Mouse (Mus musculus) embryonic facial prominence, embryonic 10.5 days (tissue): ENCODE data around the gene Fam50b. TPM values are rescaled to one million over a fixed set of nuclear protein-coding genes. Genes with fewer than 3 reads are reported as not detected.

Source experiments
- DNase-seq: peaks from one replicate; pipeline ENCODE4 v3.0.0-alpha.2; 2017; ENCODE audit warnings: low spot score
- H3K27ac ChIP-seq: fragments of 300-500 bp; sonication (generic); replicated peaks from 2 replicates; pipeline ENCODE4 v1.5.1; 2016; ENCODE audit warnings: mild to moderate bottlenecking
- H3K27me3 ChIP-seq: fragments of 300-500 bp; sonication (generic); replicated peaks from 2 replicates; pipeline ENCODE4 v1.6.1; 2016; ENCODE audit warnings: low read depth, mild to moderate bottlenecking; ENCODE audit not compliant: poor library complexity, severe bottlenecking
- H3K36me3 ChIP-seq: fragments of 300-500 bp; sonication (generic); replicated peaks from 2 replicates; pipeline ENCODE4 v1.6.1; 2016; ENCODE audit warnings: mild to moderate bottlenecking, moderate library complexity
- H3K4me1 ChIP-seq: fragments of 300-500 bp; sonication (generic); 2 replicates; pipeline ENCODE4 v1.6.1; 2016
- H3K4me3 ChIP-seq: fragments of 300-500 bp; sonication (generic); 2 replicates; pipeline ENCODE4 v1.5.1; 2016; ENCODE audit warnings: mild to moderate bottlenecking, moderate library complexity
- H3K9me3 ChIP-seq: fragments of 300-500 bp; sonication (generic); 2 replicates; pipeline ENCODE4 v1.6.1; 2016; ENCODE audit warnings: mild to moderate bottlenecking
- WGBS: fragments of 180-500 bp; shearing (Covaris S2); methylation state at CpG from one replicate; pipeline ENCODE4 v1.1.7; 2016; 5-methylcytosine and 5-hydroxymethylcytosine counted together
- polyA plus RNA-seq: library from polyadenylated mRNA; unstranded; fragments of >200 nt; fragmentation: Nextera tagmentation; extraction: Ambion mirVana; gene quantifications from 2 replicates; pipeline ENCODE4 v1.2.1, GENCODE M21; 2016

The Fam50b gene
- polyA plus RNA-seq, 1 experiment from 2014 or later, result not detected

DNA sequence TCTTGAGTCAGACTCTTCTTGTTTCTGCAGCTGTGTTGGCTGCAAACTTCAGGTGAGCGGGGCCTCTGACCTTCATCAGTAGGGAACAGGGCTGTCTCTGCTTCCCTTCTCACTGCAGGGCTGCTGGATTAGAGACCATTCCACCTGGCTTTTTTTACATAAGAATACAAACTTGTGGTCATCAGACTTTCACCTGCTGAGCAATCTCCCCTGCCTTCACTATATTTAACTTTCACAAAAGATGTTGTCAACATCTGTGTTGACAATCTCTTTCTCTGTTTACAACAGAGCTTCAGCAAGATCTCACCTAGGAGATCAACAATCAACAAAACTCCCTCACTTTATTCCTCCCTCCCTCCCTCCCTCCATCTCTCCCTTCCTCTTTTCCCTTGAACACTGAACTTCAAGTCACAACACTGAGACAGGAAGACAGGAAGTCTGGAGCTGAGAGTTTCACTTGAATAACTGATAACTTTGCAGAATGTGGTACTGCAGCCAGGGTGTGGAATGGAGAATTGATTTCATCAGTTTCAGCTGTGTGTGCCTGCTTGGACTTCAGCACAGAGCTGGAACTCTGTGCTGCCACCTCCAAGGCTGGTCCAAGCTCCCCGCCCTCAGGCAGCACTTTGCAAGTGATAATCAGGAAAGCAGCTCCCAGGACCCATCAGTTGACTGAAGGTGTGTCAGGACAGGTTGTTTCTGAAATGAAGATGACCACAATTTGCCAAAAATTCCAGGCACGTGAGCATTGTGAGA, 7.3 kb downstream of the Fam50b start:
- Histone ChIP-seq H3K36me3 (no peaks in the 10 kb centered on the region), H3K9me3 (peaks cover 7% of the 10 kb centered on the region), H3K27ac (no peak overlapping the region), H3K27me3 (no peaks in the 10 kb centered on the region), H3K4me3 (no peak overlapping the region), H3K4me1 (no peaks in the 10 kb centered on the region; the same call in 1 of the 2 replicates)
- WGBS, result 74% methylated on average over 3 of the region's 3 CpGs
- DNase-seq, result no peak

- no peaks in the 10 kb centered on the region for H3K27me3 ChIP-seq
- no peak for DNase-seq
- 95% methylated on average over 34 of the region's 34 CpGs for WGBS
These were observed 12.2 kb downstream of the Fam50b start for GRCm38 (mm10) chr13:34746811-34747210.

GRCm38 (mm10) chr13:34748530-34748929, 13.9 kb downstream of the Fam50b start:
- Histone ChIP-seq H3K4me3 (no peak overlapping the region), H3K36me3 (no peaks in the 10 kb centered on the region), H3K4me1 (no peaks in the 10 kb centered on the region; the same call in 1 of the 2 replicates), H3K27me3 (no peaks in the 10 kb centered on the region), H3K27ac (no peak overlapping the region), H3K9me3 (peaks cover 6% of the 10 kb centered on the region)
- 60% methylated on average over 3 of the region's 3 CpGs for WGBS
- DNase-seq, result no peak

More at GRCm38 (mm10) chr13:34746811-34747210, 12.2 kb downstream of the Fam50b start:
- Histone ChIP-seq H3K4me1 (no peaks in the 10 kb centered on the region; the same call in 1 of the 2 replicates), H3K4me3 (no peak overlapping the region), H3K36me3 (no peaks in the 10 kb centered on the region), H3K9me3 (peaks cover 6% of the 10 kb centered on the region), H3K27ac (no peak overlapping the region)

DNA sequence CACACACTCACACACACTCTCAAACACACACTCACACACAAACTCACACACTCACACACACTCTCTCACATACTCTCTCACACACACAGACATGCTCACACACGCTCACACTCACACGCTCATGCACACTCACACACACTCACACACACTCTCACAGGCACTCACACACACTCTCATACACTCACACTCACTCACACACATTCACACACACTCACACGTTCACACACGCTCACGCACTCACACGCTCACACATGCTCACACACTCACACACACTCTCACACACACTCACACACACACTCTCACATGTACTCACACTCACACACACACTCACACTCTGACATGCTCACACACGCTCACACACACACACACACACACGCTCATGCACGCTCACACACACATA, 24.6 kb downstream of the Fam50b start:
- 94% methylated on average over 9 of the region's 9 CpGs for WGBS
- Histone ChIP-seq H3K4me1 (peaks cover 25% of the 10 kb centered on the region), H3K27ac (no peak overlapping the region), H3K27me3 (no peaks in the 10 kb centered on the region), H3K36me3 (no peaks in the 10 kb centered on the region), H3K4me3 (no peak overlapping the region), H3K9me3 (no peaks in the 10 kb centered on the region)
- no peak for DNase-seq

DNA sequence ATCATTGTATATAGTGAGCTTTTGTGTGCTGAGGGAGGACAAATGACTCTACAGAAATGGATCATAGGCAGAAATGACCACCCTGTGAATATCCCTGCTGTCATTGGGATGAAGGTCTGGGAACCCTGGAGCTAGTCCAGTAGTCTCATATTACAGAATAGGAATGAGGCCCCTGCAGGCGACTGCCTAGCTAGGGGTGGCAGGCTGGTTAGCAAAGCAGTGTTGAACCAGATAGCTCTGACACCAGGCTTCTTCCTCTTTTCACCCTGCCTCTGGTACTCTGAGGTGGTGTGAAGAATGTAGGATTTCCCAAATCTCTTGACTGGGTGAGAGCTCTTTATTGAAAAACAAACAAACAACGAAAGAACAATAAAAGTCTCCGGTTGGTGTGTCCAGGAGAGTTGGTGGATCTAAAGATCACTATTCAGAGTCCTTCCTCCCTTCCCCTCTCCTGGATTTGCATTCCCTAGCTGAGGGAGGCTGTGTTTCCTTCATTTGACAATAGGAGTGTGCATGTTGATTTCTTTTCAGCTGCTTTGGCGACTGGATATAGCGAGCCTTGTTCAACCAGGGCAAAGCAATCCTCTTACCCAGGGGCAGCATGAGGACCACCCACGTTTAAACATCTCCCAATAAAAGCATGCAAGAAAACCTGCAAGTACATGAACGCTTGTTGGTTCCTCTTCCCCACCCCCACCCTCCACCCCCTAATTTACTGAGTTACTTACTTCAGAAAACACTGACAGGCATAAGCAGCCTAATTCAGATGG, 26.1 kb downstream of the Fam50b start:
- no peaks in the 10 kb centered on the region for H3K36me3 ChIP-seq
- peak overlapping the region; percentile 69 for H3K27ac ChIP-seq
- H3K9me3 ChIP-seq, result no peaks in the 10 kb centered on the region
- H3K4me1 ChIP-seq, result peaks cover 25% of the 10 kb centered on the region
- DNase-seq, result peak; percentile 47
- WGBS, result 14% methylated on average over 7 of the region's 7 CpGs
- H3K4me3 ChIP-seq, result 0 out of 2 replicates have a peak overlapping the region, but pooled peaks have one; percentile 11
- no peaks in the 10 kb centered on the region for H3K27me3 ChIP-seq

GRCm38 (mm10) chr13:34762136-34762535, 27.5 kb downstream of the Fam50b start:
- no peak overlapping the region for H3K4me3 ChIP-seq
- H3K27me3 ChIP-seq, result no peaks in the 10 kb centered on the region
- WGBS, result 71% methylated on average over 5 of the region's 5 CpGs
- no peaks in the 10 kb centered on the region for H3K36me3 ChIP-seq
- H3K9me3 ChIP-seq, result no peaks in the 10 kb centered on the region
- no peak overlapping the region for H3K27ac ChIP-seq
- peaks cover 25% of the 10 kb centered on the region for H3K4me1 ChIP-seq
- DNase-seq, result no peak

- Histone ChIP-seq H3K27me3 (no peaks in the 10 kb centered on the region), H3K9me3 (no peaks in the 10 kb centered on the region), H3K36me3 (no peaks in the 10 kb centered on the region), H3K27ac (no peak overlapping the region), H3K4me3 (no peak overlapping the region), H3K4me1 (peaks cover 24% of the 10 kb centered on the region)
- DNase-seq, result no peak
- WGBS, result 53% methylated on average over 4 of the region's 4 CpGs
These were observed 28.2 kb downstream of the Fam50b start for GRCm38 (mm10) chr13:34762865-34763264.

DNA sequence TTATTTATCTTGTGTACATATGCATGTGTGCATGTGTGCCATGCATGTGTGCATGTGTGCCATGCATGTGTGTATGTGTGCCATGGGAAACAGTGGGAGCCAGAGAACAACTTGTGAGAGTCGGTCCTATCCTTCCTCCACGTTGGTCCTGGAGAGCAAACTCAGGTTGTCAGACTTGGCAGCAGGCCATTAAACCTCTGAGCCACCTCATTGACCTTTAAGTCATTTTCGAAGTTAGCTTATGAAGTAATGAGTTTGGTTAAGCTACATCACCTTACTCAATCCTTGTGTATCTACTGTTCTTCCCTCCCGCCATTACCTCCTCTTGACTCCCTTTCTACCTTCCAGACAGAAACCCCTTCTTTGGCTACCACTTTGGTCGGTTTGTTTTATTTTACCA, 30.6 kb downstream of the Fam50b start:
- no peaks in the 10 kb centered on the region for H3K36me3 ChIP-seq
- 84% methylated on average over 5 of the region's 5 CpGs for WGBS
- no peak overlapping the region for H3K27ac ChIP-seq
- peaks cover 14% of the 10 kb centered on the region for H3K4me1 ChIP-seq
- no peak for DNase-seq
- H3K9me3 ChIP-seq, result no peaks in the 10 kb centered on the region
- H3K27me3 ChIP-seq, result no peaks in the 10 kb centered on the region
- H3K4me3 ChIP-seq, result no peak overlapping the region

- Histone ChIP-seq H3K9me3 (no peaks in the 10 kb centered on the region), H3K4me1 (0 out of 2 replicates have a peak, but pooled peaks cover 5% of the 10 kb centered on the region), H3K27ac (no peak overlapping the region), H3K36me3 (no peaks in the 10 kb centered on the region), H3K4me3 (no peak overlapping the region), H3K27me3 (no peaks in the 10 kb centered on the region)
- WGBS, result 76% methylated on average over 4 of the region's 4 CpGs
- DNase-seq, result no peak
These were observed 31.9 kb downstream of the Fam50b start for GRCm38 (mm10) chr13:34766572-34766971.

GRCm38 (mm10) chr13:34767527-34768292, 33.1 kb downstream of the Fam50b start:
- H3K4me3 ChIP-seq, result no peak overlapping the region
- WGBS, result 87% methylated on average over 18 of the region's 18 CpGs
- no peaks in the 10 kb centered on the region for H3K27me3 ChIP-seq
- H3K4me1 ChIP-seq, result no peaks in the 10 kb centered on the region
- H3K27ac ChIP-seq, result no peak overlapping the region
- no peaks in the 10 kb centered on the region for H3K9me3 ChIP-seq
- DNase-seq, result no peak
- H3K36me3 ChIP-seq, result no peaks in the 10 kb centered on the region

DNA sequence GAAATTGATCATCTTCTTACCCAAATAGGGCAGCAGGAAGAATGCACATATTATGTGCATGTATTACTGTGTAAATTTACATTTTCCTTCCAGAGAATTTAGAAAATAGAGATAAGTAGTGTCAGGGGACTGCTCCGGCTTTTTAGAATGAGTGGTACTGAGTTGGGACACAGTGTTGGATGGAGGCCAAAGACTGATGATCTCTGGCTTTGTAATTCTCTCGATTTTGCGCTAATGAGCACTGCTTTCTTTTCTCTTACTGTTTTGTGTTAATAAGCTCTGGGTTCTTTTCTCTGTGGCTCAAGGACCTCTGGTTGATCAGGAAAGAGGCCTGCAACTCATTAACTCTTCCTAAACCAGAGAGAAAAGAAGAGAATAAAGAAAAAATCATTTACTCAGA, 42.1 kb downstream of the Fam50b start:
- Histone ChIP-seq H3K4me3 (no peak overlapping the region), H3K4me1 (peaks cover 27% of the 10 kb centered on the region), H3K27me3 (no peaks in the 10 kb centered on the region), H3K27ac (no peak overlapping the region), H3K36me3 (no peaks in the 10 kb centered on the region), H3K9me3 (no peaks in the 10 kb centered on the region)
- DNase-seq, result no peak
- WGBS, result 80% methylated on average over 3 of the region's 3 CpGs

- Histone ChIP-seq H3K9me3 (no peaks in the 10 kb centered on the region), H3K27me3 (no peaks in the 10 kb centered on the region), H3K4me1 (peaks cover 17% of the 10 kb centered on the region), H3K36me3 (no peaks in the 10 kb centered on the region), H3K27ac (no peak overlapping the region), H3K4me3 (no peak overlapping the region)
- DNase-seq, result no peak
- WGBS, result 57% methylated on average over 7 of the region's 7 CpGs
These were observed 46.4 kb downstream of the Fam50b start for GRCm38 (mm10) chr13:34780856-34781610.
